Mouse (Mus musculus): Measurements from ENCODE around the gene Prdm11. TPM values are rescaled to one million over a fixed set of nuclear protein-coding genes. Genes with fewer than 3 reads are reported as not detected.

Gene Prdm11
- polyA plus RNA-seq, 1 experiment from 2014 or later = 1.2 TPM

- Histone ChIP-seq H3K36me3 (replicated peaks; ENCODE audit: insufficient read depth, low read length) (no peaks in the 10 kb centered on the region), H3K27ac (ENCODE audit: low read depth) (no peak overlapping the region), H3K4me2 (ENCODE audit: low read depth, low read length) (no peak overlapping the region), H3K9me3 (ENCODE audit: low read length) (no peaks in the 10 kb centered on the region), H3K4me3 (ENCODE audit: low read depth, low read length) (no peak overlapping the region), H3K4me1 (ENCODE audit: insufficient read depth) (no peaks in the 10 kb centered on the region), H3K9ac (replicated peaks) (no peak overlapping the region), H3K27me3 (ENCODE audit: insufficient read depth, low read length) (no peaks in the 10 kb centered on the region)
- DNase-seq (no peak), ATAC-seq (no peak)
- TF ChIP-seq EP300 (IDR thresholded peaks at IDR 0.05; ENCODE audit: low read depth) = no peak
- no peak for TF ChIP-seq CTCF (IDR thresholded peaks at IDR 0.05; ENCODE audit: low read depth)
- WGBS (ENCODE audit: insufficient replicate concordance) = 56% methylated on average over 6 of the region's 6 CpGs
Observed at GRCm38 (mm10) chr2:92924677-92925259, 121.2 kb downstream of the Prdm11 start.

GRCm38 (mm10) chr2:92920709-92921108, 125.3 kb downstream of the Prdm11 start:
- no peak overlapping the region for H3K27ac ChIP-seq (ENCODE audit: low read depth)
- no peak overlapping the region for H3K9ac ChIP-seq (replicated peaks)
- no peak overlapping the region for H3K4me2 ChIP-seq (ENCODE audit: low read depth, low read length)
- DNase-seq = no peak
- no peak for ATAC-seq
- H3K36me3 ChIP-seq (replicated peaks; ENCODE audit: insufficient read depth, low read length) = no peaks in the 10 kb centered on the region
- 79% methylated on average over 4 of the region's 4 CpGs for WGBS (ENCODE audit: insufficient replicate concordance)
- peaks cover 12% of the 10 kb centered on the region for H3K27me3 ChIP-seq (ENCODE audit: insufficient read depth, low read length)
- H3K4me3 ChIP-seq (ENCODE audit: low read depth, low read length) = no peak overlapping the region
- H3K9me3 ChIP-seq (ENCODE audit: low read length) = no peaks in the 10 kb centered on the region
- H3K4me1 ChIP-seq (ENCODE audit: insufficient read depth) = no peaks in the 10 kb centered on the region
- no peak for TF ChIP-seq EP300 (IDR thresholded peaks at IDR 0.05; ENCODE audit: low read depth)
- TF ChIP-seq CTCF (IDR thresholded peaks at IDR 0.05; ENCODE audit: low read depth) = no peak

- no peaks in the 10 kb centered on the region for H3K4me1 ChIP-seq (ENCODE audit: insufficient read depth)
- H3K27ac ChIP-seq (ENCODE audit: low read depth) = no peak overlapping the region
- H3K27me3 ChIP-seq (ENCODE audit: insufficient read depth, low read length) = peaks cover 29% of the 10 kb centered on the region
- no peak overlapping the region for H3K9ac ChIP-seq (replicated peaks)
- no peak overlapping the region for H3K4me3 ChIP-seq (ENCODE audit: low read depth, low read length)
- WGBS (ENCODE audit: insufficient replicate concordance) = 43% methylated on average over 7 of the region's 7 CpGs
- no peak for TF ChIP-seq CTCF (IDR thresholded peaks at IDR 0.05; ENCODE audit: low read depth)
- H3K9me3 ChIP-seq (ENCODE audit: low read length) = no peaks in the 10 kb centered on the region
- no peak overlapping the region for H3K4me2 ChIP-seq (ENCODE audit: low read depth, low read length)
- no peaks in the 10 kb centered on the region for H3K36me3 ChIP-seq (replicated peaks; ENCODE audit: insufficient read depth, low read length)
- ATAC-seq (no peak), DNase-seq (no peak)
Observed at GRCm38 (mm10) chr2:92917405-92918142, 128.4 kb downstream of the Prdm11 start.

GRCm38 (mm10) chr2:92915659-92916631, 130.0 kb downstream of the Prdm11 start:
- no peak overlapping the region for H3K4me2 ChIP-seq (ENCODE audit: low read depth, low read length)
- no peak overlapping the region for H3K9ac ChIP-seq (replicated peaks)
- no peaks in the 10 kb centered on the region for H3K4me1 ChIP-seq (ENCODE audit: insufficient read depth)
- H3K27ac ChIP-seq (ENCODE audit: low read depth) = no peak overlapping the region
- H3K9me3 ChIP-seq (ENCODE audit: low read length) = no peaks in the 10 kb centered on the region
- H3K27me3 ChIP-seq (ENCODE audit: insufficient read depth, low read length) = peaks cover 29% of the 10 kb centered on the region
- WGBS (ENCODE audit: insufficient replicate concordance) = 16% methylated on average over 8 of the region's 10 CpGs
- TF ChIP-seq CTCF (IDR thresholded peaks at IDR 0.05; ENCODE audit: low read depth) (no peak), EP300 (IDR thresholded peaks at IDR 0.05; ENCODE audit: low read depth) (no peak)
- no peak overlapping the region for H3K4me3 ChIP-seq (ENCODE audit: low read depth, low read length)
- no peak for ATAC-seq
- H3K36me3 ChIP-seq (replicated peaks; ENCODE audit: insufficient read depth, low read length) = no peaks in the 10 kb centered on the region
- DNase-seq = no peak

Other genes starting within 250 kb of the Prdm11 start
- gene Syt13, start 131.1 kb downstream of the Prdm11 start, polyA plus RNA-seq (2015; fragmentation: Nextera tagmentation; extraction: Ambion mirVana) = 0.06 and 0.19 TPM in 2 replicates
- 4.0 and 5.7 TPM in 2 replicates for gene Trp53i11, start 141.4 kb upstream of the Prdm11 start, polyA plus RNA-seq (2015; fragmentation: Nextera tagmentation; extraction: Ambion mirVana)

All from liver, postnatal 0 days (tissue).